Mouse (Mus musculus) cerebellum, postnatal 25 days (tissue): Measurements from ENCODE around the gene Synj1.

ENCODE experiments used
- DNase-seq, 2 experiments: peaks; one replicate each; pipeline ENCODE4 v3.0.0; 2021; ENCODE audit warnings: mixed read lengths in 2 of 2

Gene Synj1

GRCm38 (mm10) chr16:91009942-91010529 is 1.1 kb downstream of the Synj1 start:
- DNase-seq, result peak; percentile 35 to 38

GRCm38 (mm10) chr16:91004915-91005538 is 6.1 kb downstream of the Synj1 start:
- DNase-seq, result no peak

- DNase-seq, result no peak
Measured at GRCm38 (mm10) chr16:91001098-91001497, 10.0 kb downstream of the Synj1 start.

- no peak for DNase-seq
Measured at GRCm38 (mm10) chr16:90999827-91000226, 11.3 kb downstream of the Synj1 start.

- no peak for DNase-seq
Measured at GRCm38 (mm10) chr16:90997822-90998221, 13.3 kb downstream of the Synj1 start.

GRCm38 (mm10) chr16:90996327-90997243 is 14.5 kb downstream of the Synj1 start:
- no peak for DNase-seq

GRCm38 (mm10) chr16:90995498-90995897 is 15.6 kb downstream of the Synj1 start:
- no peak for DNase-seq

- peak in 1 of 2 experiments; percentile 41 for DNase-seq
Measured at GRCm38 (mm10) chr16:90995023-90995422, 16.1 kb downstream of the Synj1 start.

- DNase-seq, result no peak
Measured at GRCm38 (mm10) chr16:90989162-90989561, 21.9 kb downstream of the Synj1 start.

GRCm38 (mm10) chr16:90988665-90989064 is 22.4 kb downstream of the Synj1 start:
- no peak for DNase-seq

GRCm38 (mm10) chr16:90988039-90988438 is 23.1 kb downstream of the Synj1 start:
- no peak for DNase-seq

GRCm38 (mm10) chr16:90971004-90971403 is 40.1 kb downstream of the Synj1 start:
- no peak for DNase-seq

GRCm38 (mm10) chr16:90966241-90966640 is 44.9 kb downstream of the Synj1 start:
- DNase-seq, result no peak

GRCm38 (mm10) chr16:90964302-90964701 is 46.8 kb downstream of the Synj1 start:
- DNase-seq, result no peak

GRCm38 (mm10) chr16:90963866-90964265 is 47.2 kb downstream of the Synj1 start:
- no peak for DNase-seq

- DNase-seq, result no peak
Measured at GRCm38 (mm10) chr16:90963231-90963630, 47.9 kb downstream of the Synj1 start.

GRCm38 (mm10) chr16:90958301-90959085 is 52.6 kb downstream of the Synj1 start:
- no peak for DNase-seq

- no peak for DNase-seq
Measured at GRCm38 (mm10) chr16:90955494-90955893, 55.6 kb downstream of the Synj1 start.

- DNase-seq, result no peak
Measured at GRCm38 (mm10) chr16:90953770-90954169, 57.3 kb downstream of the Synj1 start.

- no peak for DNase-seq
Measured at GRCm38 (mm10) chr16:90953147-90953546, 58.0 kb downstream of the Synj1 start.

- DNase-seq, result no peak
Measured at GRCm38 (mm10) chr16:90950354-90950963, 60.6 kb downstream of the Synj1 start.

- no peak for DNase-seq
Measured at GRCm38 (mm10) chr16:90946977-90947376, 64.1 kb downstream of the Synj1 start.
